31 mouse cellular contexts compared by ENCODE assay signal in the genomic region with DNA sequence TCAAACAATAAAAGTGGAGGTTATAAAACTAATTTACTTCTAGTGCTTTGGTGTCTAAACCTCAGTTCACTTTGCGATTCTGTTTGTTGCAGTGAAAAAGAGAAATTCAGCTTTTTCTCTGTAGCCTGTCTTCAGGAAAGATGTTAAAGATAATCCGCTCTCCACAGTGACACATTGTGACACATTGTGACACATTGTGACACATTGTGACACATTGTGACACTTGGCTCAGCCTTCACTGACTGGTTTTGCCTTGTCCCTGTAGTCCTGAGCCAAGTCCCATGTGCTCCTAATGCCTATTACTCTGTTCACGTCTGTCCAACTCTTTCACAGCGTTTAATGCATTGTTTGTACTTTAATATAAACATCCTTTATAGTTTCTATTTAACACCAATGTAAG.
A peak's percentile ranks its signal among the peaks of the same experiment; 100 is the strongest.
DNase-seq lines count a peak whose midpoint lies in the region; ATAC-seq and TF ChIP-seq lines count a peak whose summit lies in the region.
"Had no signal": no experiment of that assay in that cellular context is flagged by ENCODE, and none has a peak within 500 bp of the region (broad histone marks: within the 10 kb centered on the region; RNA-seq: fewer than 3 reads in every experiment).

No protein-coding gene starts in this region.

- H3K4me3 ChIP-seq in lung, embryonic 16.5 days (ENCODE audit: low read length) = no peak overlapping the region
- no peak overlapping the region for H3K4me3 ChIP-seq in lung, adult 2 months (replicated peaks; ENCODE audit: extremely low read depth, low read depth, low read length)
- H3K4me3 ChIP-seq: erythroblast, embryonic 14.5 days; gastrocnemius, adult 2 months; hindbrain, embryonic 12.5 days; intestine, embryonic 15.5 days; liver, embryonic 13.5 days; neural tube, embryonic 12.5 days had no signal

- peak; percentile 66; the same call in 1 of the 2 replicates for ATAC-seq in lung, embryonic 16.5 days (ENCODE audit: low read depth)
- ATAC-seq: hindbrain, postnatal 0 days; intestine, embryonic 15.5 days had no signal

- no peak overlapping the region for H3K9ac ChIP-seq in lung, embryonic 16.5 days (ENCODE audit: low read length)
- H3K9ac ChIP-seq: hindbrain, embryonic 12.5 days; intestine, embryonic 15.5 days; liver, embryonic 13.5 days; neural tube, embryonic 12.5 days had no signal

- no peak overlapping the region for H3K27ac ChIP-seq in lung, embryonic 16.5 days (ENCODE audit: low read length)
- H3K27ac ChIP-seq: gastrocnemius, adult 2 months; hindbrain, embryonic 12.5 days; hindbrain, postnatal 0 days; intestine, embryonic 15.5 days; kidney, postnatal 0 days; liver, embryonic 13.5 days; neural tube, embryonic 12.5 days had no signal

- no peaks in the 10 kb centered on the region for H3K9me3 ChIP-seq in lung, embryonic 16.5 days (ENCODE audit: control insufficient read depth, low read length)
- H3K9me3 ChIP-seq: hindbrain, embryonic 12.5 days; intestine, embryonic 15.5 days; liver, embryonic 13.5 days; megakaryocyte, embryonic 14.5 days; neural tube, embryonic 12.5 days had no signal

- peak; percentile 28 for DNase-seq in adrenal gland, postnatal 14 days
- no peak for DNase-seq in adrenal gland, postnatal 25 days
- no peak for DNase-seq in lung, adult 2 months
- DNase-seq in adipocyte (ENCODE audit: low spot score) = peak; percentile 57
- peak; percentile 30 for DNase-seq in gonadal fat pad, adult 2 months (ENCODE audit: low read depth)
- no peak for DNase-seq in layer of hippocampus, adult 9-11 months
- DNase-seq in kidney, adult 18-20 months = no peak
- DNase-seq: adrenal gland, postnatal 10 days; cerebellum, adult 18-20 months; gastrocnemius, adult 2 months; heart, postnatal 36 days; kidney, adult 8-10 months; kidney, postnatal 4 days; layer of hippocampus, postnatal 36 days; left cerebral cortex, postnatal 4 days; liver, embryonic 13.5 days; lung, adult 18-20 months; lung, postnatal 36 days; midbrain, embryonic 14.5 days; right cerebral cortex, postnatal 4 days; thymus, adult 2 months; thymus, postnatal 36 days had no signal

- H3K36me3 ChIP-seq in lung, embryonic 16.5 days (ENCODE audit: control insufficient read depth, insufficient read depth, low read length) = no peaks in the 10 kb centered on the region
- H3K36me3 ChIP-seq: hindbrain, embryonic 12.5 days; intestine, embryonic 15.5 days; liver, embryonic 13.5 days; neural tube, embryonic 12.5 days had no signal

- H3K27me3 ChIP-seq in lung, embryonic 16.5 days (ENCODE audit: control insufficient read depth, insufficient read depth, low read depth, low read length) = no peaks in the 10 kb centered on the region
- H3K27me3 ChIP-seq: hindbrain, embryonic 12.5 days; intestine, embryonic 15.5 days; liver, embryonic 13.5 days; megakaryocyte, embryonic 14.5 days; neural tube, embryonic 12.5 days had no signal

- 48% methylated on average over 4 of the region's 4 CpGs for WGBS in lung, embryonic 16.5 days
- WGBS in lung, adult 2 months = 69% methylated on average over 4 of the region's 4 CpGs

- no peak overlapping the region for H3K4me2 ChIP-seq in lung, embryonic 16.5 days (ENCODE audit: low read depth, low read length)
- H3K4me2 ChIP-seq: heart, embryonic 11.5 days; hindbrain, embryonic 12.5 days; intestine, embryonic 15.5 days; liver, embryonic 13.5 days; neural tube, embryonic 12.5 days had no signal

- TF ChIP-seq POLR2A in lung, adult 2 months (IDR thresholded peaks at IDR 0.05; ENCODE audit: borderline replicate concordance, extremely low read depth, low read depth, low read length) = no peak

- no peak for TF ChIP-seq CTCF in lung, adult 2 months (IDR thresholded peaks at IDR 0.05; ENCODE audit: insufficient read depth, low read length)

- no peaks in the 10 kb centered on the region; the same call in 1 of the 2 replicates for H3K4me1 ChIP-seq in lung, embryonic 16.5 days (replicated peaks; ENCODE audit: control insufficient read depth, insufficient read depth, low read length)
- H3K4me1 ChIP-seq in lung, adult 2 months (ENCODE audit: control insufficient read depth, insufficient read depth, low read length) = no peaks in the 10 kb centered on the region
- H3K4me1 ChIP-seq: neural tube, embryonic 12.5 days had no signal

Comparison
In these comparisons a context has a peak if more than half of its experiments do, and no peak if none do; other contexts are left out.
1. DNase-seq: peak in adrenal gland, postnatal 14 days (single experiment), adipocyte (single experiment) and gonadal fat pad, adult 2 months (single experiment); none in adrenal gland, postnatal 25 days (single experiment), lung, adult 2 months (single experiment), layer of hippocampus, adult 9-11 months (single experiment) and kidney, adult 18-20 months (single experiment).